Mouse (Mus musculus): ENCODE results near the gene Dusp19.

Gene Dusp19

GRCm38 (mm10) chr2:80638364-80639241, 21.8 kb downstream of the Dusp19 start:
- peak; percentile 94 for DNase-seq

- peak; percentile 18 for DNase-seq
These were observed 22.6 kb downstream of the Dusp19 start for GRCm38 (mm10) chr2:80639398-80639797.

- no peak for DNase-seq
These were observed 23.0 kb downstream of the Dusp19 start for GRCm38 (mm10) chr2:80639864-80640263.

GRCm38 (mm10) chr2:80661414-80661813, 44.6 kb downstream of the Dusp19 start:
- no peak for DNase-seq

- no peak for DNase-seq
These were observed 45.8 kb downstream of the Dusp19 start for GRCm38 (mm10) chr2:80662682-80663081.

- peak; percentile 45 for DNase-seq
These were observed 50.6 kb downstream of the Dusp19 start for GRCm38 (mm10) chr2:80667396-80667964.

GRCm38 (mm10) chr2:80669868-80670666, 53.2 kb downstream of the Dusp19 start:
- no peak for DNase-seq

- DNase-seq, result no peak
These were observed 62.0 kb downstream of the Dusp19 start for GRCm38 (mm10) chr2:80678803-80679202.
